Mouse (Mus musculus) WW6 (cell line): ENCODE measurements at regions not wholly inside any gene's neighbourhood (a gene's known extent, or its start where the extent isn't known, plus 50 kb on each side); places are given as distances from the start of the nearest gene placed in this dataset.
"Not testable (repeated sequence)": the region's sequence is repeated elsewhere in the genome, so short reads cannot be mapped to it uniquely, and the experiment has no call there.

Experiments
- DNase-seq: peaks from one replicate; pipeline ENCODE4 v3.0.0-alpha.2; 2013; ENCODE audit warnings: low read depth, low spot score

GRCm38 (mm10) chr2:43072964-43073619, 419.7 kb upstream of the Lrp1b start:
- DNase-seq: no peak

- no peak for DNase-seq
These were observed 444.3 kb upstream of the Lrp1b start for GRCm38 (mm10) chr2:43097560-43098233.

- DNase-seq: no peak
These were observed 435.3 kb upstream of the Kynu start for GRCm38 (mm10) chr2:43119862-43120261.

- no peak for DNase-seq
These were observed 401.6 kb upstream of the Kynu start for GRCm38 (mm10) chr2:43153574-43153973.

- DNase-seq: no peak
These were observed 373.0 kb upstream of the Kynu start for GRCm38 (mm10) chr2:43182105-43182504.

GRCm38 (mm10) chr2:43195531-43195930, 359.6 kb upstream of the Kynu start:
- not testable (repeated sequence) for DNase-seq

GRCm38 (mm10) chr2:43208223-43208622, 346.9 kb upstream of the Kynu start:
- DNase-seq: no peak

- no peak for DNase-seq
These were observed 341.2 kb upstream of the Kynu start for GRCm38 (mm10) chr2:43213901-43214300.

- DNase-seq: no peak
These were observed 338.0 kb upstream of the Kynu start for GRCm38 (mm10) chr2:43217119-43217518.

GRCm38 (mm10) chr2:43222721-43223120, 332.4 kb upstream of the Kynu start:
- DNase-seq: no peak

- DNase-seq: not testable (repeated sequence)
These were observed 330.4 kb upstream of the Kynu start for GRCm38 (mm10) chr2:43224728-43225127.

GRCm38 (mm10) chr2:43246786-43247185, 308.3 kb upstream of the Kynu start:
- DNase-seq: no peak

GRCm38 (mm10) chr2:43248671-43249070, 306.5 kb upstream of the Kynu start:
- no peak for DNase-seq

GRCm38 (mm10) chr2:43254709-43255108, 300.4 kb upstream of the Kynu start:
- no peak for DNase-seq

GRCm38 (mm10) chr2:43270802-43271201, 284.3 kb upstream of the Kynu start:
- no peak for DNase-seq

GRCm38 (mm10) chr2:43272080-43272479, 283.0 kb upstream of the Kynu start:
- no peak for DNase-seq

GRCm38 (mm10) chr2:43274012-43274411, 281.1 kb upstream of the Kynu start:
- no peak for DNase-seq

GRCm38 (mm10) chr2:43295801-43296200, 259.3 kb upstream of the Kynu start:
- DNase-seq: no peak

GRCm38 (mm10) chr2:43323836-43324235, 231.3 kb upstream of the Kynu start:
- DNase-seq: no peak

GRCm38 (mm10) chr2:43364301-43364700, 190.8 kb upstream of the Kynu start:
- DNase-seq: no peak

GRCm38 (mm10) chr2:43365812-43366211, 189.3 kb upstream of the Kynu start:
- peak; percentile 20 for DNase-seq

GRCm38 (mm10) chr2:43403348-43403747, 151.8 kb upstream of the Kynu start:
- DNase-seq: no peak
